Mouse (Mus musculus): Measurements from ENCODE around the gene Fancm.
"Not testable (repeated sequence)": the region's sequence is repeated elsewhere in the genome, so short reads cannot be mapped to it uniquely, and the experiment has no call there.

Fancm gene

GRCm38 (mm10) chr12:65114978-65115377 lies 39.6 kb downstream of the Fancm start:
- in situ Hi-C loops (cut with MboI; ENCODE audit: unreplicated experiment in 2 of 2): not testable (repeated sequence)

DNA sequence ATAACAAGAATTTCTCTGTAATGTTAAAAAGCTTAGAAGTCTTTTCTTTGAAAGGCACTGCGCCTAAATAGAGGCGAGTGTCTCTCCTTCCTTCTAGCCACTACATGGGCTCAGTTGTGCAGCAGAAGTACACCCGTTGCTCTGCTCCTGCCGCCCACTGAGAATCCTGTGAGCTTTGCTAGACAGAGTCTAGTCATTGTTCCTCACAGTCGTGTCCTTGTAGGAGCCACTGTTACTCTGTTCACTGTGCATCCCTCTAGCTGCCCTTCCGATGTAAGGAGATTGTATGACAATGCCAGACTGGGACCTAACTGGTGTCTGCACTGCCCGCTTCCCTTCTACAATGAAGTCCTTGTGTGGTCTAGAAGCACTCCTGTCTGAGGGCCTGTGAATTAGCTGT lies 43.6 kb downstream of the Fancm start:
- in situ Hi-C loops (cut with MboI; ENCODE audit: unreplicated experiment in 2 of 2): no loop called here

DNA sequence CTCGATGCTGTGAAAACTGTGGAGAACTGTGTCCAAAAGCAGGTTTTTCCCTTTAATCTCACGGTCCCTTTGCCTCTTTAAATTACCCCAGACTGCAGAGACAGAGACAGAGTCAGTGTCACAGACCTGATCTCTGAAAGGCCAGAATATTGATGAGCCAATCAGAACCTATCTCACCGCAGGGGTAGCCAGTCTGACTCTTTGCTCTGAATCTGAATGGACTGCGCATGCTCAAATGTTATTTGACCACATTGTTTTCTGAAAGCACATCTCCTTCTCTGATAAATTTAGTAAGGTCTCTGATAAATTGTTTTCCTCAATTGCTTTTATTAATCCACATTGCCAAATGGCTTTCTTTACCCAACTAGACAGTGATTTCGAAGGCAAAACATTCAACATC lies 44.0 kb downstream of the Fancm start:
- in situ Hi-C loops (cut with MboI; ENCODE audit: unreplicated experiment in 2 of 2): no loop called here

GRCm38 (mm10) chr12:65136121-65136520 lies 60.7 kb downstream of the Fancm start:
- in situ Hi-C loops (cut with MboI; ENCODE audit: unreplicated experiment in 2 of 2): not testable (repeated sequence)

DNA sequence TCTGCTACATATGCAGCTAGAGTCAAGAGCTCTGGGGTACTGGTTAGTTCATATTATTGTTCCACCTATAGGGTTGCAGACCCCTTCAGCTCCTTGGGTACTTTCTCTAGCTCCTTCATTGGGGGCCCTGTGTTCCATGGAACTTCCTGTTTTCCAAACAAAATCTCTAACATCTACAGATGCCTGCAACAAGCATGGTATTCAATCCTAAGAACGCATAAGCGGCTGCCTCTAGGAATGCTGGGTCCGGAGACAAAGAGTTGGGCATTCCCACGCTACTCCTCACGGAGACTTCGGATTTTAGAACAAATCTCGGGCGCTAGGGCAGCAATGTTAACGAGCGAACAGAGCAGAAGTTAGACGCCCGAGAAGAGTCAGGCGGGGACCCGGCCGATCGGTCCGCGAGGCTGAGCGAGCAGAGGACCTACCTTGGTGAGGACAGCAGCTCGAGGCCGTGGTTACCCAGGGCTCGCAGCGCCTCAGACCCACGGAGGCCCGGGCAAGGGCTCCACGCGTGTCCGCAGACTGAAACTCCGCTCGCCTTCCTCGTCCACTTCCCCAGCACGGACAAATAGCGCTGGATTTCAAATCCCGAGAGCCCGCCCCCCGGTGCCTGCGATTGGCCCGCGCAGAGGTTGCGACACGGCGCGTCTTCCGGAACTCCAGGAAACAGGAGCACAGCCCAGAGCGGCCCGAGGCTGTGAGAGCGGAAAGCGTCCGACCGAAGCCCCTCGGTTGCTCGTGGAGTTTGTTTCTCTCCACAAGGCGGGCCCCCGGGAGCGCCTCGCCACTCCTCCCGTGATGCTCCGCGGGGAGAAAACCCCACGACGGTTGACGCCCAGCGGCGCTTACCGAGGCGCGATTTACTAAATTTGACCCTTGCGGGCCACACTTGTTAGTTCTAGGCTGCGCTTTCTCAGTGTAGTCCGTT lies 96.9 kb downstream of the Fancm start, which contains the start of gene Mis18bp1:
TSS of gene Mis18bp1 (minus strand) at position 584 of the 931 bp plus-strand sequence.
- in situ Hi-C loops (cut with MboI; ENCODE audit: unreplicated experiment in 2 of 2): no loop called here

DNA sequence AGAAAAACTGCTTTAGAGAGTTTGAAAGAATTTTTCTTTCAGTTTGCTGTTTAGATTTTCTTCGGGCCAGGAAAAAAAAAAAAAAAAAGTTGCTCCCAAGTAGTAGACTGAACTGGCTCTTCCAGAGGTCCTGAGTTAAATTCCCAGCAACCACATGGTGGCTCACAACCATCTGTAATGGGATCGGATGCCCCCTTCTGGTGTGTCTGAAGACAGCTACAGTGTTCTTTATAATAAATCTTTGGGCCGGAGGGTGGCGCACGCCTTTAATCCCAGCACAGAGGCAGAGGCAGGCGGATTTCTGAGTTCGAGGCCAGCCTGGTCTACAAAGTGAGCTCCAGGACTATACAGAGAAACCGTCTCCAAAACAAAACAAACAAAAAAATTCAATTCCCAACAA lies 97.6 kb downstream of the Fancm start:
- in situ Hi-C loops (cut with MboI; ENCODE audit: unreplicated experiment in 2 of 2): not testable (repeated sequence)

- in situ Hi-C loops (cut with MboI; ENCODE audit: unreplicated experiment in 2 of 2): no loop called here
Measured at GRCm38 (mm10) chr12:65173736-65174135, 98.3 kb downstream of the Fancm start.

Measured in v-Abl transformed pro-B cells (cell line).